Comparison of ENCODE assay signal across 7 mouse cellular contexts in genomic region chr5:64159781-64160704, GRCm38 (mm10). TPM values are rescaled to one million over a fixed set of nuclear protein-coding genes. Genes with fewer than 3 reads are reported as not detected.
DNase-seq lines count a peak whose midpoint lies in the region; ATAC-seq and TF ChIP-seq lines count a peak whose summit lies in the region.

No protein-coding gene starts in this region.

- peak overlapping the region; percentile 44 for H3K9ac ChIP-seq in limb, embryonic 15.5 days
- peak overlapping the region; percentile 67 for H3K9ac ChIP-seq in midbrain, embryonic 16.5 days (ENCODE audit: low read depth, low read length)

- peak overlapping the region; percentile 74 for H3K4me3 ChIP-seq in embryonic facial prominence, embryonic 10.5 days
- peak overlapping the region; percentile 57 for H3K4me3 ChIP-seq in limb, embryonic 15.5 days
- H3K4me3 ChIP-seq in midbrain, embryonic 16.5 days (ENCODE audit: low read depth, low read length) = peak overlapping the region; percentile 70
- peak overlapping the region; percentile 93 for H3K4me3 ChIP-seq in spleen, adult 2 months (ENCODE audit: extremely low read depth, insufficient read depth, insufficient read length)

- TF ChIP-seq POLR2A in spleen, adult 2 months (IDR thresholded peaks at IDR 0.05; ENCODE audit: low read depth, low read length) = peak; percentile 27; the same call in 1 of the 2 replicates

- H3K9me3 ChIP-seq in embryonic facial prominence, embryonic 10.5 days = no peaks in the 10 kb centered on the region
- no peaks in the 10 kb centered on the region for H3K9me3 ChIP-seq in limb, embryonic 15.5 days
- H3K9me3 ChIP-seq in midbrain, embryonic 16.5 days (replicated peaks; ENCODE audit: control insufficient read depth, low read length, poor library complexity, severe bottlenecking) = no peaks in the 10 kb centered on the region

- H3K27me3 ChIP-seq in embryonic facial prominence, embryonic 10.5 days (replicated peaks; ENCODE audit: low read depth, poor library complexity, severe bottlenecking) = peaks cover 67% of the 10 kb centered on the region
- peaks cover 42% of the 10 kb centered on the region for H3K27me3 ChIP-seq in limb, embryonic 15.5 days
- peaks cover 15% of the 10 kb centered on the region for H3K27me3 ChIP-seq in midbrain, embryonic 16.5 days (ENCODE audit: control insufficient read depth, insufficient read depth, low read depth, low read length)
- no peaks in the 10 kb centered on the region for H3K27me3 ChIP-seq in spleen, adult 2 months (ENCODE audit: control insufficient read depth, insufficient read depth, low read length)

- ATAC-seq in limb, embryonic 15.5 days (ENCODE audit: insufficient number of reproducible peaks, low FRiP score, low TSS enrichment, low read depth) = 0 out of 2 replicates have a peak, but pooled peaks have one; percentile 46
- peak; percentile 86 for ATAC-seq in midbrain, embryonic 16.5 days

- H3K27ac ChIP-seq in embryonic facial prominence, embryonic 10.5 days (replicated peaks) = peak overlapping the region; percentile 73
- H3K27ac ChIP-seq in limb, embryonic 15.5 days = no peak overlapping the region
- H3K27ac ChIP-seq in midbrain, embryonic 16.5 days (ENCODE audit: low read length) = no peak overlapping the region
- H3K27ac ChIP-seq in spleen, adult 2 months (ENCODE audit: insufficient read depth, low read length) = peak overlapping the region; percentile 91

- peaks cover 38% of the 10 kb centered on the region for H3K4me1 ChIP-seq in embryonic facial prominence, embryonic 10.5 days
- H3K4me1 ChIP-seq in limb, embryonic 15.5 days = peaks cover 24% of the 10 kb centered on the region
- peaks cover 11% of the 10 kb centered on the region; the same call in 1 of the 2 replicates for H3K4me1 ChIP-seq in midbrain, embryonic 16.5 days (ENCODE audit: control insufficient read depth, insufficient read depth, low read length)
- peaks cover 22% of the 10 kb centered on the region for H3K4me1 ChIP-seq in spleen, adult 2 months (ENCODE audit: control insufficient read depth, insufficient read depth, insufficient read length)

- H3K36me3 ChIP-seq in embryonic facial prominence, embryonic 10.5 days (replicated peaks) = no peaks in the 10 kb centered on the region
- H3K36me3 ChIP-seq in limb, embryonic 15.5 days = no peaks in the 10 kb centered on the region
- no peaks in the 10 kb centered on the region for H3K36me3 ChIP-seq in midbrain, embryonic 16.5 days (ENCODE audit: control insufficient read depth, insufficient read depth, low read length)
- no peaks in the 10 kb centered on the region for H3K36me3 ChIP-seq in spleen, adult 2 months (ENCODE audit: control insufficient read depth, insufficient read depth, low read length)

- no peak for TF ChIP-seq CTCF in spleen, adult 2 months (IDR thresholded peaks at IDR 0.05; ENCODE audit: extremely low read depth, insufficient read depth, insufficient read length, insufficient replicate concordance)

- H3K4me2 ChIP-seq in limb, embryonic 15.5 days = peak overlapping the region; percentile 100
- H3K4me2 ChIP-seq in midbrain, embryonic 16.5 days (ENCODE audit: low read length) = peak overlapping the region; percentile 100

- peak; percentile 71 for DNase-seq in adrenal gland, adult 2 months
- peak; percentile 78 for DNase-seq in embryonic facial prominence, embryonic 10.5 days (ENCODE audit: low spot score)
- DNase-seq in heart, adult 9 months (ENCODE audit: low spot score in 2 of 2) = peak; percentile 61 to 68
- DNase-seq in kidney, adult 9 months = peak; percentile 50
- peak; percentile 37 to 82 for DNase-seq in spleen, adult 2 months (ENCODE audit: low read depth in 1 of 2, low spot score in 2 of 2)

- WGBS in embryonic facial prominence, embryonic 10.5 days = under 1% methylated on average over 63 of the region's 63 CpGs
- under 1% methylated on average over 55 of the region's 63 CpGs for WGBS in limb, embryonic 15.5 days
- under 1% methylated on average over 54 of the region's 63 CpGs for WGBS in midbrain, embryonic 16.5 days
- WGBS in spleen, adult 2 months = under 1% methylated on average over 63 of the region's 63 CpGs

RNA-seq across cellular contexts. Expression of gene Tbc1d1, which starts 3.9 kb away (rescaled TPM):
- total RNA-seq in adrenal gland, adult 2 months (2021) = 10 to 100 TPM in 1 of 2 experiments, 1 to 10 TPM in 1; 9.7 to 14.2 TPM
- polyA plus RNA-seq in adrenal gland, adult 2 months (2012; rRNA removed) = 7.4 and 10.2 TPM in 2 replicates
- 32.9 TPM in 2 replicates for polyA plus RNA-seq in embryonic facial prominence, embryonic 10.5 days (2016; fragmentation: Nextera tagmentation; extraction: Ambion mirVana)
- polyA plus RNA-seq in limb, embryonic 15.5 days (2015; fragmentation: Nextera tagmentation; extraction: Ambion mirVana) = 16.4 and 18.4 TPM in 2 replicates
- 8.5 and 8.8 TPM in 2 replicates for polyA plus RNA-seq in midbrain, embryonic 16.5 days (2015; fragmentation: Nextera tagmentation; extraction: Ambion mirVana)
- 16.8 and 24.1 TPM in 2 replicates for polyA plus RNA-seq in spleen, adult 2 months (2012; rRNA removed)

Comparison
In these comparisons a context has a peak if more than half of its experiments do, and no peak if none do; other contexts are left out.
1. H3K27ac ChIP-seq: peak in embryonic facial prominence, embryonic 10.5 days (single experiment) and spleen, adult 2 months (single experiment); none in limb, embryonic 15.5 days (single experiment) and midbrain, embryonic 16.5 days (single experiment).
2. Peak in every context shown above with its lines, with median percentiles within 50 percentile points of each other: DNase-seq and H3K4me3 ChIP-seq.